ENCODE assay signal across 9 mouse cellular contexts in the genomic region with DNA sequence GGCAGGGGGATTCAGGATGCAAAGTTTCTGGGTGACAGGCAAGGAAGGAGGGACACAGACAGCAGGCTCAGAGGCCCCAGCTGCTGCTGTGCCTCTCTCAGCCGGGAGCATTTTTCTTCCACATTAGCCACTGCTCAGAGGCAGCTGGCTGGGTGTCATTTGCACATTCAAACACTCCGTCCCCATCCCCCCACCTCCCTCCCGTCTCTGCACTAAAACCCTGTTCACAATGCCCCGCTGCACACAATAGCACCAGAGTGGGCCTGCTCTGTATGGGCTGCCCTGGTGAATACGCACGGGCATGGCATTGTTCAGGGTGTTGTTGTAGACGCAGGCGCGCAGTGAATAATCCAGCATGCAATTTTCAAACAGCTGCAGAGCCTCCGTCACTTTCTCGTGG.
A peak's percentile ranks its signal among the peaks of the same experiment; 100 is the strongest.
DNase-seq lines count a peak whose midpoint lies in the region; ATAC-seq and TF ChIP-seq lines count a peak whose summit lies in the region.
"Had no signal": no experiment of that assay in that cellular context is flagged by ENCODE, and none has a peak within 500 bp of the region (broad histone marks: within the 10 kb centered on the region; RNA-seq: fewer than 3 reads in every experiment).

No protein-coding gene starts in this region.

- no peak for TF ChIP-seq EP300 in lung, postnatal 0 days (IDR thresholded peaks at IDR 0.05)
- no peak for TF ChIP-seq EP300 in liver, postnatal 0 days (IDR thresholded peaks at IDR 0.05; ENCODE audit: low read depth)

- H3K9ac ChIP-seq in lung, postnatal 0 days (replicated peaks; ENCODE audit: low read depth), result no peak overlapping the region
- 0 out of 2 replicates have a peak overlapping the region, but pooled peaks have one; percentile 0 for H3K9ac ChIP-seq in limb, embryonic 12.5 days (replicated peaks)
- H3K9ac ChIP-seq in liver, postnatal 0 days (replicated peaks), result no peak overlapping the region
- H3K9ac ChIP-seq: liver, embryonic 13.5 days had no signal

- ATAC-seq in lung, postnatal 0 days, result no peak
- peak; percentile 69 for ATAC-seq in limb, embryonic 12.5 days (ENCODE audit: insufficient number of reproducible peaks, insufficient read depth, low FRiP score, low TSS enrichment, low read depth)
- ATAC-seq in liver, postnatal 0 days, result no peak

- no peak overlapping the region for H3K4me2 ChIP-seq in lung, postnatal 0 days (replicated peaks; ENCODE audit: low read depth, low read length)
- no peak overlapping the region for H3K4me2 ChIP-seq in limb, embryonic 12.5 days
- no peak overlapping the region for H3K4me2 ChIP-seq in liver, postnatal 0 days (ENCODE audit: low read depth, low read length)
- H3K4me2 ChIP-seq: liver, embryonic 13.5 days had no signal

- H3K27me3 ChIP-seq in lung, postnatal 0 days (replicated peaks; ENCODE audit: insufficient read depth, low read length), result no peaks in the 10 kb centered on the region
- peaks cover 16% of the 10 kb centered on the region for H3K27me3 ChIP-seq in forebrain, embryonic 10.5 days (ENCODE audit: poor library complexity, severe bottlenecking)
- H3K27me3 ChIP-seq in limb, embryonic 12.5 days, result no peaks in the 10 kb centered on the region
- no peaks in the 10 kb centered on the region for H3K27me3 ChIP-seq in liver, postnatal 0 days (ENCODE audit: insufficient read depth, low read length)
- no peaks in the 10 kb centered on the region for H3K27me3 ChIP-seq in kidney, adult 2 months (replicated peaks; ENCODE audit: control insufficient read depth, insufficient read depth, low read length)
- H3K27me3 ChIP-seq: liver, embryonic 13.5 days had no signal

- H3K27ac ChIP-seq in lung, postnatal 0 days (ENCODE audit: low read length), result no peak overlapping the region
- peak overlapping the region; percentile 89 for H3K27ac ChIP-seq in forebrain, embryonic 10.5 days
- peak overlapping the region; percentile 54 for H3K27ac ChIP-seq in limb, embryonic 12.5 days
- H3K27ac ChIP-seq in liver, postnatal 0 days (ENCODE audit: low read depth), result no peak overlapping the region
- H3K27ac ChIP-seq in kidney, adult 2 months (ENCODE audit: insufficient read depth, low read depth, low read length), result no peak overlapping the region
- H3K27ac ChIP-seq: liver, embryonic 13.5 days had no signal

- no peaks in the 10 kb centered on the region for H3K9me3 ChIP-seq in lung, postnatal 0 days (ENCODE audit: low read length)
- peaks cover 3% of the 10 kb centered on the region; the same call in 1 of the 2 replicates for H3K9me3 ChIP-seq in forebrain, embryonic 10.5 days
- H3K9me3 ChIP-seq in limb, embryonic 12.5 days, result no peaks in the 10 kb centered on the region
- no peaks in the 10 kb centered on the region for H3K9me3 ChIP-seq in liver, postnatal 0 days (ENCODE audit: low read length)
- H3K9me3 ChIP-seq: liver, embryonic 13.5 days had no signal

- no peak for TF ChIP-seq CTCF in lung, postnatal 0 days (IDR thresholded peaks at IDR 0.05)
- no peak for TF ChIP-seq CTCF in liver, postnatal 0 days (IDR thresholded peaks at IDR 0.05; ENCODE audit: low read depth)
- no peak for TF ChIP-seq CTCF in kidney, adult 2 months (conservative IDR thresholded peaks at IDR 0.05; ENCODE audit: insufficient read depth, insufficient read length, low read depth, low read length)

- H3K4me1 ChIP-seq in lung, postnatal 0 days (ENCODE audit: insufficient read depth, low read depth, low read length), result 0 out of 2 replicates have a peak, but pooled peaks cover 5% of the 10 kb centered on the region
- peaks cover 51% of the 10 kb centered on the region for H3K4me1 ChIP-seq in forebrain, embryonic 10.5 days
- H3K4me1 ChIP-seq in limb, embryonic 12.5 days (replicated peaks), result peaks cover 41% of the 10 kb centered on the region
- H3K4me1 ChIP-seq in liver, postnatal 0 days (ENCODE audit: insufficient read depth), result 0 out of 2 replicates have a peak, but pooled peaks cover 3% of the 10 kb centered on the region
- no peaks in the 10 kb centered on the region for H3K4me1 ChIP-seq in kidney, adult 2 months (ENCODE audit: control insufficient read depth, insufficient read depth, low read length)

- H3K36me3 ChIP-seq in lung, postnatal 0 days (ENCODE audit: insufficient read depth, low read length), result 0 out of 2 replicates have a peak, but pooled peaks cover 3% of the 10 kb centered on the region
- H3K36me3 ChIP-seq in forebrain, embryonic 10.5 days (replicated peaks), result peaks cover 15% of the 10 kb centered on the region; the same call in 1 of the 2 replicates
- H3K36me3 ChIP-seq in limb, embryonic 12.5 days, result peaks cover 32% of the 10 kb centered on the region
- H3K36me3 ChIP-seq in liver, postnatal 0 days (replicated peaks; ENCODE audit: insufficient read depth, low read length), result peaks cover 4% of the 10 kb centered on the region; the same call in 1 of the 2 replicates
- H3K36me3 ChIP-seq in kidney, adult 2 months (ENCODE audit: control insufficient read depth, insufficient read depth, low read length), result no peaks in the 10 kb centered on the region

- no peak overlapping the region for H3K4me3 ChIP-seq in lung, postnatal 0 days (ENCODE audit: low read depth, low read length)
- peak overlapping the region; percentile 31 for H3K4me3 ChIP-seq in forebrain, embryonic 10.5 days
- no peak overlapping the region for H3K4me3 ChIP-seq in limb, embryonic 12.5 days (replicated peaks)
- H3K4me3 ChIP-seq in liver, postnatal 0 days (ENCODE audit: low read depth, low read length), result no peak overlapping the region
- no peak overlapping the region for H3K4me3 ChIP-seq in kidney, adult 2 months (ENCODE audit: insufficient read depth, low read depth, low read length)
- H3K4me3 ChIP-seq: liver, embryonic 13.5 days had no signal

- DNase-seq in lung, postnatal 0 days (ENCODE audit: low spot score), result peak; percentile 49
- DNase-seq in lung, postnatal 36 days, result no peak
- DNase-seq in forebrain, embryonic 10.5 days (ENCODE audit: extremely low spot score, low spot score), result peak; percentile 82
- peak; percentile 45 for DNase-seq in right cerebral cortex, postnatal 4 days
- no peak for DNase-seq in spleen, postnatal 36 days (ENCODE audit: low spot score in 2 of 2)
- DNase-seq in liver, postnatal 0 days, result no peak
- no peak for DNase-seq in kidney, adult 2 months
- DNase-seq: liver, embryonic 13.5 days had no signal

- TF ChIP-seq POLR2A in kidney, adult 2 months (IDR thresholded peaks at IDR 0.05; ENCODE audit: low read depth, low read length), result no peak

- WGBS in lung, postnatal 0 days, result 43% methylated on average over 11 of the region's 11 CpGs
- WGBS in forebrain, embryonic 10.5 days, result 4% methylated on average over 11 of the region's 11 CpGs
- 17% methylated on average over 11 of the region's 11 CpGs for WGBS in limb, embryonic 12.5 days
- 71% methylated on average over 11 of the region's 11 CpGs for WGBS in liver, postnatal 0 days (ENCODE audit: insufficient replicate concordance)
- 71% methylated on average over 11 of the region's 11 CpGs for WGBS in kidney, adult 2 months

Comparison
In these comparisons a context has a peak if more than half of its experiments do, and no peak if none do; other contexts are left out.
1. DNase-seq: peak in lung, postnatal 0 days (single experiment), forebrain, embryonic 10.5 days (single experiment) and right cerebral cortex, postnatal 4 days (single experiment); none in lung, postnatal 36 days (single experiment), spleen, postnatal 36 days (0 of 2), liver, postnatal 0 days (single experiment) and kidney, adult 2 months (single experiment).
2. H3K27ac ChIP-seq: peak in forebrain, embryonic 10.5 days (single experiment) and limb, embryonic 12.5 days (single experiment); none in lung, postnatal 0 days (single experiment), liver, postnatal 0 days (single experiment) and kidney, adult 2 months (single experiment).